Mouse (Mus musculus) brown adipose tissue, adult 24 weeks (tissue): ENCODE measurements around the gene Kctd19. TPM values are rescaled to one million over a fixed set of nuclear protein-coding genes. Genes with fewer than 3 reads are reported as not detected.

Experiments used
- H3K27ac ChIP-seq: fragments of 200-500 bp; replicated peaks from 2 replicates; pipeline ENCODE4 v1.5.1; 2012; ENCODE audit warnings: low read depth, mild to moderate bottlenecking, low read length
- H3K4me1 ChIP-seq: fragments of 200-500 bp; 2 replicates; pipeline ENCODE4 v1.6.1; 2012; ENCODE audit warnings: low read length, mixed read lengths; ENCODE audit not compliant: control insufficient read depth, insufficient read depth, insufficient read length
- H3K4me3 ChIP-seq: fragments of 200-500 bp; 2 replicates; pipeline ENCODE4 v1.5.1; 2012; ENCODE audit warnings: low read depth, mild to moderate bottlenecking, low read length, moderate library complexity; ENCODE audit not compliant: insufficient read depth
- polyA plus RNA-seq: library from polyadenylated mRNA; stranded (reverse); fragments of >200 nt; gene quantifications from 2 replicates; pipeline ENCODE4 v1.2.4, GENCODE M21; 2012; ENCODE audit not compliant: missing spikeins, insufficient read depth, insufficient read length

The Kctd19 gene
- polyA plus RNA-seq, 1 experiment = not detected

DNA sequence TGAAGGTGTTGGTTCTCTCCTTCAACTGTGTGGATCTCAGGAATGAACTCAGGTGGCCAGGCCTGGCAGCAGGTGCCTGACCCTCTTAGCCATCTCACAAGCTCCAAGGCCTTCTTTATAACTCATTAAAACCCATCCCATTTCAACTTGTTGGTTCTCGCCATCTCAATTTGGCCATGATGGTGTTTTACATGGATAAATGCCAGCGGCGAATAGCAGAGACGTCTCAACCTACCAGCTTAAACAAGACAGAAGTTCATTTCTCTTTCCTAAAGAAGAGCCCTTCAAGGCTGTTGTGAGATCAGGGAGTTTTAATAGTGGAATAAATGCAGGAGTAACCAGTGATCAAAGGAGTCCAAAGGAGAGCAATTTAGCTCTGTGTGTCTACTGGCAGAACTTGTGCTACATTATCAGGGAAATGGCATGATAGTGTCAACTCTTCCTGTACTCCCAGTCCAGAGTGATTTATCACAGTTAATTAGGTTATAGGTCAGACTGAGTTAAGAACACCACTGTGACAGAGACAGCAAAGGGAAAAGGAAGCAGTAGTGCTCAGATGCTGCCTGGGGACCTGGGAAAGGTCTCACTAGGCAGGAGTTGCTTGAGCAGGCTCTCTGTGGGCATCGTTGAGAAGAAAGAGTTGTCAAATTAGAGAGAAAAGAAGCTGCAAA is 23.9 kb upstream of the Kctd19 start:
- Histone ChIP-seq H3K27ac (no peak overlapping the region), H3K4me3 (no peak overlapping the region), H3K4me1 (peaks cover 12% of the 10 kb centered on the region)

DNA sequence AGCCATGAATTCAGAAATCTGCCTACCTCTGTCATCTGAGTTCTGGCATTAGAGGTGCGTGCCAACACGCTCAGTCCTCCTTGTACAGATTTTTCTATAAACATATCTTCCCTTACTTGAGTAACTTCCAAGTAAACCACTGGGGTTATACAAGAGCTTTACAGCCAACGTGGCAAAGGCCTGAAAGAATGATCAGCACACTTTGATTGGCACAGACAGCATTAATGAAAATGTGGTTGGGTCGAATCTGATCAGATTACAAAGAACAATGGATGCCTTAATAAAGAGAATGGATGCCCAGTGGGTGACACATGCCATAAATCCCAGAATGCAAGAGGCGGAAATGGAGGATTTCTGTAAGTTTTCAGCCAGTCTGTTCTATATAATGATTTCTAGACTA is 22.9 kb upstream of the Kctd19 start:
- H3K4me3 ChIP-seq = no peak overlapping the region
- H3K4me1 ChIP-seq = peaks cover 12% of the 10 kb centered on the region
- H3K27ac ChIP-seq = no peak overlapping the region

DNA sequence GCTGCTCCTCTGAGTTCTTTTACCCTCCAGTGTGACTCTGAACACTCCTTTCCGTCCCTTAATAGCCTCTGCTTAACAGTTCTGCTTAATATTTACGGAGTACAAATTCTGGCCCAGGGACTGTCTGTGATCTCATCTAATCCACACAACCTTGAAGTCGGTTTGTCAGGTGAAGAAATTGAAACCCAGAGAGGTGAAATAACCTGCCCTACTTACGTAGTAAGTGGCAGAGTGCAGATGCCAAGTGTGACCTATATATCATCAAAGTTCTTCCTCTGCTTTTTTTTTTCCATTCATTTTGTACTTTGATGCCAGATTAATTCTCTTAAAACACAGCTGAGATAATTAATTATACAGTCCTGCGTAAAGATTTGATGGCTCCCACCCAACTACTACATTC is 20.8 kb upstream of the Kctd19 start:
- Histone ChIP-seq H3K4me1 (peaks cover 15% of the 10 kb centered on the region), H3K4me3 (no peak overlapping the region), H3K27ac (peak overlapping the region; percentile 67)

DNA sequence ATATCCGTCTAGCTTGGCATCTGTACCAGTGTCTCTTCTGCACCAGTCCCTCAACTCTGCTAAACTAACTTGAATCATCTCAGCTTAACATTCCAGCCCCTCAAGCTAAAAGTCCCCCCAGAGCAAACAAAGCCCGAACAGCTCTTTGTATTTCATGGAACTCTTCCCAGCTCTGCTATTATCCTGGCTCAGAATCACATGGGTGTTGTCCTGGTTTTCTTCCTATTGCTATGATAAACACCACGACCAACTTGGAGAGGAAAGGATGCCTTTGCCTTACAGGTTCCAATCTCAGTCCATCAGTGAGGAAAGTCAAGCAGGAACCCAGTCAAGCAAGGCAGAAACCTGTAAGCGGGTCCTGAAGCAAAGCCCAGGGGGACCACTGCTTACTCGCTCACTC is 20.2 kb upstream of the Kctd19 start:
- Histone ChIP-seq H3K4me1 (peaks cover 15% of the 10 kb centered on the region), H3K4me3 (no peak overlapping the region), H3K27ac (peak overlapping the region; percentile 67)

DNA sequence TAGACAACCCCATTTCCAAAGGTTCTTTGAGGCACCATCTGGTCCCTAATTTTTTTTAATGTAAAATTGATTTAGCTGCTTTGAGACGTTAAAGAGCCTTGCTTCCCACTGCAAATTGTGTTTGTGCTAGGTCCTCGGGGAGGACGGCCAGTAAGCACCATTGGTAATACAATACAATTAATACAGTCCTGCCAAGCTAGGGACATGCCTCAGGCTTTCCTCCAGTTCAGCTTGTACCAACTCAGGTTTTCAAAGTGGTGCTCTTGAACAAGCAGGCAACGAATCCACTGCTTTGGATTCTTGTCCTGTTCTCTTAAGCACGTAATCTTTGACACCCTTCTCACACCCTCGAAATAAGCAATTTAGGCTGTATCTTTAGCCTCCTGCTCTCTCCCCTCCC is 19.7 kb upstream of the Kctd19 start:
- Histone ChIP-seq H3K4me3 (no peak overlapping the region), H3K27ac (peak overlapping the region; percentile 67), H3K4me1 (peaks cover 15% of the 10 kb centered on the region)

DNA sequence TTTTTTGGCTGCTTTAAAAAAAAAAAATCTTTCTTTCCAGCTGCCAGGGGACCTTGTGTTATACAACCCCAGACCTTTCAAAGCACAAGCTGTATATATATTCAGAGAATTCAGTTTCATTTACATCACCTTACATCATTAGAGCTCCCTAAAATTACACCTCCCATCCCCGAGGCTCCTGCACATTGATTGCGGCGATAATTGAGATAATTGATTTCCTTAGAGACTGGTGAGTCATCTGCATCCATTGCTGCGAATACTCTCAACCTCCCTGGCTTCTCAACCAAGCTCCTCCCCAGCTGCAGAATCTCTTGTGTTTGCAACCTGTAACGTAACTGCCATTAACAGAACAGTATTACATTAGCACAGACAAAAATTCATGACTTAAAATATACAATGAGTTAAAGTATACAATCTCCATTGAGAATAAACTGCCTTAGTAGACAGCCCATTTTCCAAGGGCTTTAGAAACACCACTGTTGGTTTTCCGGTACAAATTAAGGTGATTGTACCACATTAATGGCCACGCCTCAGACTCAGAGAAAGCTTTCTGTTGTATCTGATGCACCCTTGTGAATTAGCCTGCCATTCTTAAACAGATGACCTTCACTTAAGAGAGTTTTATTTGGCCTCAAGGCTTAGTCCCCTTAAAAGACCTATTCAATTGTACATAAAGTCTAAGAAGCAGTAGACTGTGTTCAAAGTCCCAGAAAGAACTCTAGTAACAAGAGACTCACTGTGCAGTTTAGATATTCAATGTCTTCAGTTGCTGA is 18.6 kb upstream of the Kctd19 start:
- H3K27ac ChIP-seq = 0 out of 2 replicates have a peak overlapping the region, but pooled peaks have one; percentile 29
- H3K4me1 ChIP-seq = peaks cover 13% of the 10 kb centered on the region
- H3K4me3 ChIP-seq = no peak overlapping the region

DNA sequence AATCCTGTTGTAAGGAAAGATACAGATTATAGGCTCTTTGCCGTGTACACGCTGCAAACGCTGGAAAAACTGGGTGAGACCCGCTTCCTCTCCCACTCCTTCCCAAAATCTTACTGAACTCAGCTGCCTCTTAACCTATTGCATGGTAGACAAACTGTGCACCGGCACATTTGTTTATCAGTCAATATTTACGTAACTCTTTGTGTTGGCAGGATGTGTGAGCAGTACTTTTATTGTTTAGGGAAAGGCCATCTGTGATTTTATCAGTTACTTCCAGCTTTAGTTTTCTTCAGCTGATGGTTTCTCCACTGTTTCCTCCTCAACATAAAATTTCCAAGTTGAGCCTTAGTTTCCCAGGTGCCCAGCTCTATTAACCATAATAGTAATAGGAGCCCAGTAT is 13.6 kb upstream of the Kctd19 start:
- Histone ChIP-seq H3K27ac (peak overlapping the region; percentile 93), H3K4me3 (no peak overlapping the region), H3K4me1 (peaks cover 7% of the 10 kb centered on the region)

DNA sequence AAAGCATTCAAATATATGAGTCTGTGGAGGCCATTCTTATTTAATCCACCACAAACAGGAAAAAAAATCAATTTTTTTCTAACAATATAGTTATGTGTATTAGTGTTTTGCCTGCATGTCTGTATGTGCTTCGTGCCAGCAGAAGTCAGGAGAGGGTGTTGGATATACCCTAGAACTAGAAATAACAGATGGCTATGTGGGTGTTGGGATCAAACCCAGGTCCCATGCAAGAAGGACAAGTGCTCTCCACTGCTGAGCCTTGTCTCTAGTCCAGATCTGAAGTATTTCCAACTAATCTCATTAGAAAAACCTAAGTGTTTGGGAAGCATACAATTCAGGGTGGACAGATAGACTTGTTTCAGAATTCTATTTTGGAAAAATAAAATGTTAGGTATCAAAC is 8.7 kb upstream of the Kctd19 start:
- H3K4me1 ChIP-seq = peaks cover 2% of the 10 kb centered on the region; the same call in 1 of the 2 replicates
- no peak overlapping the region for H3K4me3 ChIP-seq
- no peak overlapping the region for H3K27ac ChIP-seq

DNA sequence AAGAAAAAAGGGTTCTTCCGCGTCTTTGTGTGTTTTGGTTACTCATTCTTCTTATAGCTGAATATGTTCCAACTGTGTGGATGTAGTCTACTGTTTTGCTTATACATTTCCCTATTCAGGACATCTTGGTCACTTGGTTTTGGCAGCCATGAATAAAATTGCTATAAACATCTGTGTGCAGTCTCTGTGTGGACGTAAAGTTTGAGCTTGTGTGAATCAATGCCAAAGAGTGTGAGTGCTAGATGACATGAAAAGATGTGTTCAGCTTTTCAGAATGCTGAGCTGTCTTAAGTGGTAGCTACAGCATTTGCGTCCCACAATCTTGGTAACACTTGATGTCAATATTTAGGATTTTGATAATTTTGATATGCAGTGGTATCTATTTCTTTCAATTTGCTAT is 6.5 kb upstream of the Kctd19 start:
- Histone ChIP-seq H3K4me3 (no peak overlapping the region), H3K27ac (no peak overlapping the region), H3K4me1 (no peaks in the 10 kb centered on the region)

DNA sequence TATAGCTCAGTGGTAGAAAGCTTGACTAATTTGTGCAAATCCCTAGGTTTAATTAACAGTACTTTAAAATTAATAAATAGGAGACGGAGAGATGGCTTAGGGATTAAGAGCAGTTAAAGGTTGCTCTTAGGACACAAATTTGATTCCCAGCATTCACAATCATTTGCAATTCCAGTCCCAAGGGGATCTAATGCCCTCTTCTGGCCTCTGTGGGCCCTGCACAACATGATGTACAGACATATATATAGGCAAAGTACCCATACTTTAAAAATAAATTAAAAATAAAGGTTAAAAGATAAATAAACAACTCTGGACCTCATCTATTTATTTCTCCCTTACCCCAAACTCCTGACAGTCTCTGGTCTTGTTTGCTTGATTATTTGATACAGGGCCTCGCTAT is 5.7 kb upstream of the Kctd19 start:
- no peak overlapping the region for H3K27ac ChIP-seq
- H3K4me3 ChIP-seq = no peak overlapping the region
- H3K4me1 ChIP-seq = no peaks in the 10 kb centered on the region

DNA sequence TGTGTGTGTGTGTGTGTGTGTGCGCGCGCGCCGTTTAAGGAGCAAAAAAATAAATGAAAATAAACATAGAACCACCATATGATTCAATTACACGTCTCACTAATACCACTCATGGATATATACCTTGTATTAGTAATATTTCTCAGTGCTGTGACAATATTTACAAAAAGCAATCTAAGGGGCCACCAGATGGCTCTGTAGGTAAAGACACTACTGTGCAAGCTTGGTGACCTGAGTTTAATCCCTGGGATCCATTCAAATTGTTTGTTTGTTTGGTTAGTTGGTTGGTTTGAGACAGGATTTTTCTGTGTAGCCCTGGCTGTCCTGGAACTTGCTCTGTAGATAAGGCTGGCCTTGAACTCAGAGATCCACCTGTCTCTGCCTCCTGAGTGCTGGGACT is 3.4 kb downstream of the Kctd19 start:
- Histone ChIP-seq H3K27ac (no peak overlapping the region), H3K4me1 (no peaks in the 10 kb centered on the region), H3K4me3 (no peak overlapping the region)

DNA sequence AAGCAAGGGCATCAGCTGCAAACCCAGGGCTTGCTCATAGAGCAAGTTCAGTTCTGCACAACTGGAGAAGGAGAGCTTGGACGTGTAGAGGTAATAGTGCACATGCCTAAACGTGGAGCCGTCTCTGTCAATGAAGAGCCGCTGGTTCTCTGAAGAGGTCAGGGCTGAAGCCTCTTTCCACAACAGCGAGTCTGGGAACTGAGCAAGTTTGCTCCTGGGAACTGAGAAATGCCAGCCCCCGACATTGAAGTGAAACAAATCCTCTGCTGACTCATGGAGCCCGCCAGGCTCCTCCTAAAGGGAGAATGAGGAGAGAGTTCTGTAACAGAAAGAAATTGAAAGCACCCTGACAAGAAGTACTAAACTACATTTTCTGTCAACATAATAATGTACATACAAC is 5.0 kb downstream of the Kctd19 start:
- Histone ChIP-seq H3K27ac (no peak overlapping the region), H3K4me3 (no peak overlapping the region), H3K4me1 (no peaks in the 10 kb centered on the region)

DNA sequence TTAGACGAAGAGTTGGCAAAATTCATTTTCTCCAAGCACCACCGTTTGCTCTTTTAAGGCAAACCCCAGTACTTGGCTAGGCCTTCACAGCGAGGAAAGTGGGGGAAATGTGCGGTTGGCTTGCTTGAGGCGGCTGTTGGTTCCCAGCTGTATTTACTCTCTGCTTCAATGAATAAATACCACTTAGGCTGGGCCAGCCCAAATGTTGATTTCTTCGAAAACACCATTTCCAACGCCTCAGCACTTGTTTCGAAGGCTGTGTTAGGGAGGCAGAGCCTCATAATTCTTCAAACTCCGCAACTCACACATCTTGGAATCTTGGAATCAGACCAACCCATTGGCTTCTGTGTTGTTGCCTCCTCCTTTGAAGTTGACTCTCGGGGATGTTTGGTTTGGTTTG is 6.9 kb downstream of the Kctd19 start:
- Histone ChIP-seq H3K27ac (no peak overlapping the region), H3K4me1 (no peaks in the 10 kb centered on the region), H3K4me3 (no peak overlapping the region)

DNA sequence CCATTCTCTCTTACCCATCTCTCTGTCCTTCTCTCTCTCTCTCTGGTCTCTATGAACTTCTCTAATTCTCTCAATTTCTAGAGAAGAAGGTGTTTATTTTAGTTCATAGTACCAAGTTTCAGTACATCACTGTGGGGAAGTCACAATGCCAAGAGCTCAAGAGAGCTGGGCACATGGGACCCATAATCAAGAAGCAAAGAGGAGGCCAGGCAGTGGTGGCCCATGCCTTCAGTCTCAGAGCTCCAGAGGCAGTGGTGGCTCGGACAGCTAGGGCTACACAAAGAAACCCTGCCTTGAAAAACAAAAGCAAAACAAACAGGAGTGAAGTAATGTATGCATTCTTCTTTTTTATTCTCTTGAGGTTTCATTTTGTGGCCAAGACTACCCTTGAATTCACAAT is 8.8 kb downstream of the Kctd19 start:
- Histone ChIP-seq H3K4me3 (no peak overlapping the region), H3K4me1 (no peaks in the 10 kb centered on the region), H3K27ac (no peak overlapping the region)

DNA sequence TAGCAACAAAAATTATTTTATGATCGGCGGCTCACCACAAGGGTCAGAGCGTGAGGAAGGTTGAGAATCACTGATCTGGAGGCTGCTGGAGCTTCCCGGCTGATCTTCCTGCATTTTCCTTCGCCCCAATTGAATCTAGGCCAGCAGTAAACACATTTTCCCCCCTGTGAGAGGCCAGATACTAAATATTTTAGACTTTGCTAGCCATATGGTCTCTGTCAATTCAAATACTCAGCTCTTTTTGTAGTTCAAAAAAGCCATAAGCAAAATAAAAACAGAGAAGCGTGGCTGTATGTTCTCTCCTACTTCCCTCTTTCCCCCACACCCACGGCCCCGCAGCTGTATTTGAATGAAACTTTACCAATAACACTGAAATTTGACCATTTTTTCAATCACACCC is 9.8 kb downstream of the Kctd19 start:
- no peak overlapping the region for H3K4me3 ChIP-seq
- H3K27ac ChIP-seq = no peak overlapping the region
- H3K4me1 ChIP-seq = no peaks in the 10 kb centered on the region

DNA sequence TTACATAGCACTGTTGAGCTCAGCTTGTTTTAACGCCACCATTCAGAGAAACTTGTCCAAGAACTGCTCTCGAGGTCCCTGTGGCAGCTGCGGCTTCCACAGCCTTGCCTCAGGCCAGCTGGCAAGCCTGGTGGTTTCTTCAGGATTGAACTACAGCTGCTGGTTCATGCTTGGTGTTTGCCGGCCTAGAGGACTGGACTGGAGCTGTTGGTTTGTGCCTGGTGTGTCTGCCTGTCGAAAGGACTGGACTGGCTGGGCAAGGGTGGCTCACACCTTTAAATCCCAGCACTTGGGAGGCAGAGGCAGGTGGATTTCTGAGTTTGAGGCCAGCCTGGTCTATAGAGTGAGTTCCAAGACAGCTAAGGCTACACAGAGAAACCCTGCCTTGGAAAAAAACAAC is 13.3 kb downstream of the Kctd19 start:
- no peaks in the 10 kb centered on the region for H3K4me1 ChIP-seq
- H3K27ac ChIP-seq = no peak overlapping the region
- H3K4me3 ChIP-seq = no peak overlapping the region
